Mouse (Mus musculus): ENCODE data around the gene Gab1. TPM values are rescaled to one million over a fixed set of nuclear protein-coding genes. Genes with fewer than 3 reads are reported as not detected.

Gene Gab1
- total and polyA plus RNA-seq, 3 experiments: 4.0 to 8.1 TPM; not detected in 1

- Histone ChIP-seq H3K9me3 (replicated peaks; ENCODE audit: insufficient read depth, low read length) (no peaks in the 10 kb centered on the region), H3K9ac (ENCODE audit: control insufficient read depth, low read depth, low read length, poor library complexity, severe bottlenecking) (no peak overlapping the region), H3K4me1 (ENCODE audit: control insufficient read depth in 1 of 2, insufficient read depth in 2 of 2, low read length in 2 of 2) (peaks cover 3 to 31% of the 10 kb centered on the region in 2 experiments; a peak in 3 of 4 replicates), H3K27me3 (ENCODE audit: control insufficient read depth in 1 of 2, insufficient read depth in 2 of 2, low read length in 2 of 2) (no peaks in the 10 kb centered on the region), H3K36me3 (ENCODE audit: control insufficient read depth in 1 of 2, insufficient read depth in 2 of 2, low read length in 2 of 2) (peaks cover 0 to 27% of the 10 kb centered on the region in 2 experiments; a peak in 2 of 4 replicates), H3K79me2 (ENCODE audit: control insufficient read depth, insufficient read depth, low read length, poor library complexity) (peaks cover 12% of the 10 kb centered on the region), H3K4me3 (ENCODE audit: control insufficient read depth in 1 of 2, insufficient read depth in 1 of 2, low read depth in 2 of 2, low read length in 2 of 2) (no peak overlapping the region), H3K27ac (ENCODE audit: control insufficient read depth, low read depth, low read length) (no peak overlapping the region)
- TF ChIP-seq MAFK (IDR thresholded peaks at IDR 0.05; ENCODE audit: borderline replicate concordance, low read depth, low read length): no peak
- TF ChIP-seq EP300 (IDR thresholded peaks at IDR 0.05; ENCODE audit: low read depth in 1 of 2, low read length in 2 of 2): no peak
- no peak for TF ChIP-seq POLR2AphosphoS5 (IDR thresholded peaks at IDR 0.05; ENCODE audit: borderline replicate concordance, low read depth, low read length)
- peak; percentile 30 to 51 (median 47) for TF ChIP-seq CTCF (IDR thresholded peaks at IDR 0.05 in 2 of 3, conservative IDR thresholded peaks at IDR 0.05 in 1 of 3; ENCODE audit: control insufficient read depth in 1 of 3, insufficient read depth in 1 of 3, low read depth in 2 of 3, low read length in 3 of 3, poor library complexity in 1 of 3, severe bottlenecking in 1 of 3)
- TF ChIP-seq NRF1 (IDR thresholded peaks at IDR 0.05; ENCODE audit: insufficient read depth, low read depth, low read length, poor library complexity, severe bottlenecking): no peak
- 0 out of 4 replicates have a peak, but pooled peaks of 1 of the 2 experiments have one; percentile 29 for TF ChIP-seq POLR2A (IDR thresholded peaks at IDR 0.05; ENCODE audit: control insufficient read depth in 1 of 2, insufficient read depth in 1 of 2, low read depth in 1 of 2, low read length in 2 of 2, poor library complexity in 1 of 2)
- DNase-seq (ENCODE audit: low read depth, low spot score): peak; percentile 47
Observed at GRCm38 (mm10) chr8:80865181-80865784, 15.0 kb downstream of the Gab1 start.

GRCm38 (mm10) chr8:80863393-80863792 is 16.9 kb downstream of the Gab1 start:
- H3K9ac ChIP-seq (ENCODE audit: control insufficient read depth, low read depth, low read length, poor library complexity, severe bottlenecking): no peak overlapping the region
- no peak for DNase-seq (ENCODE audit: low read depth, low spot score)
- peaks cover 3 to 23% of the 10 kb centered on the region in 2 experiments; a peak in 3 of 4 replicates for H3K4me1 ChIP-seq (ENCODE audit: control insufficient read depth in 1 of 2, insufficient read depth in 2 of 2, low read length in 2 of 2)
- no peak overlapping the region for H3K27ac ChIP-seq (ENCODE audit: control insufficient read depth, low read depth, low read length)
- H3K36me3 ChIP-seq (ENCODE audit: control insufficient read depth in 1 of 2, insufficient read depth in 2 of 2, low read length in 2 of 2): peaks cover 0 to 27% of the 10 kb centered on the region in 2 experiments; a peak in 2 of 4 replicates
- H3K79me2 ChIP-seq (ENCODE audit: control insufficient read depth, insufficient read depth, low read length, poor library complexity): peaks cover 11% of the 10 kb centered on the region
- no peak overlapping the region for H3K4me3 ChIP-seq (ENCODE audit: control insufficient read depth in 1 of 2, insufficient read depth in 1 of 2, low read depth in 2 of 2, low read length in 2 of 2)
- H3K27me3 ChIP-seq (ENCODE audit: control insufficient read depth in 1 of 2, insufficient read depth in 2 of 2, low read length in 2 of 2): no peaks in the 10 kb centered on the region
- 0 out of 2 replicates have a peak, but pooled peaks have one; percentile 19 for TF ChIP-seq MAFK (IDR thresholded peaks at IDR 0.05; ENCODE audit: borderline replicate concordance, low read depth, low read length)
- TF ChIP-seq GABPA (IDR thresholded peaks at IDR 0.05; ENCODE audit: low read depth, low read length): no peak
- no peak for TF ChIP-seq ELF1 (IDR thresholded peaks at IDR 0.05; ENCODE audit: low read depth, low read length)
- TF ChIP-seq NELFE (IDR thresholded peaks at IDR 0.05; ENCODE audit: low read depth, low read length): no peak
- TF ChIP-seq TBP (IDR thresholded peaks at IDR 0.05; ENCODE audit: low read depth, low read length): no peak
- no peak for TF ChIP-seq USF1 (IDR thresholded peaks at IDR 0.05; ENCODE audit: low read depth, low read length)
- TF ChIP-seq TAL1 (IDR thresholded peaks at IDR 0.05; ENCODE audit: low read length): no peak
- TF ChIP-seq E2F4 (IDR thresholded peaks at IDR 0.05; ENCODE audit: borderline replicate concordance, low read depth, low read length): no peak
- no peaks in the 10 kb centered on the region for H3K9me3 ChIP-seq (replicated peaks; ENCODE audit: insufficient read depth, low read length)
